Mouse (Mus musculus) lung, embryonic 15.5 days (tissue): ENCODE data around the gene Zfp335. TPM values are rescaled to one million over a fixed set of nuclear protein-coding genes. Genes with fewer than 3 reads are reported as not detected.
A peak's percentile ranks its signal among the peaks of the same experiment; 100 is the strongest.

Source experiments
- ATAC-seq: fragments of 200-750 bp; cut with Nextera tagmentation; 2 replicates; pipeline ENCODE4 v1.8.0; 2017; ENCODE audit warnings: moderate number of reproducible peaks, borderline replicate concordance; ENCODE audit not compliant: low FRiP score, low TSS enrichment; ENCODE audit errors: extremely low read depth
- H3K27ac ChIP-seq: fragments of 300-500 bp; sonication (generic); 2 replicates; pipeline ENCODE4 v1.5.1; 2015; ENCODE audit warnings: moderate library complexity, mild to moderate bottlenecking, inconsistent platforms
- H3K27me3 ChIP-seq: fragments of 300-500 bp; sonication (generic); 2 replicates; pipeline ENCODE4 v1.6.1; 2015; ENCODE audit warnings: inconsistent platforms
- H3K36me3 ChIP-seq: fragments of 300-500 bp; sonication (generic); 2 replicates; pipeline ENCODE4 v1.6.1; 2015; ENCODE audit warnings: inconsistent platforms
- H3K4me1 ChIP-seq: fragments of 300-500 bp; sonication (generic); 2 replicates; pipeline ENCODE4 v1.6.1; 2015; ENCODE audit warnings: inconsistent platforms
- H3K4me2 ChIP-seq: fragments of 300-500 bp; sonication (generic); 2 replicates; pipeline ENCODE4 v1.6.1; 2015; ENCODE audit warnings: inconsistent platforms, mild to moderate bottlenecking, moderate library complexity
- H3K4me3 ChIP-seq: fragments of 300-500 bp; sonication (generic); 2 replicates; pipeline ENCODE4 v1.5.1; 2015; ENCODE audit warnings: mild to moderate bottlenecking, inconsistent platforms
- H3K9ac ChIP-seq: fragments of 300-500 bp; sonication (generic); 2 replicates; pipeline ENCODE4 v1.6.1; 2015; ENCODE audit warnings: inconsistent platforms
- H3K9me3 ChIP-seq: fragments of 300-500 bp; sonication (generic); 2 replicates; pipeline ENCODE4 v1.6.1; 2016; ENCODE audit warnings: inconsistent platforms
- WGBS: fragments of 180-500 bp; shearing (Covaris S2); methylation state at CpG from one replicate; pipeline ENCODE4 v1.1.7; 2015; 5-methylcytosine and 5-hydroxymethylcytosine counted together
- polyA plus RNA-seq: library from polyadenylated mRNA; unstranded; fragments of >200 nt; fragmentation: Nextera tagmentation; extraction: Ambion mirVana; gene quantifications from 2 replicates; pipeline ENCODE4 v1.2.1, GENCODE M21; 2015

Gene Zfp335
- polyA plus RNA-seq, 1 experiment from 2014 or later, result 13.2 TPM

GRCm38 (mm10) chr2:164947506-164947905, 35.9 kb upstream of the Zfp335 start:
- no peak overlapping the region for H3K27ac ChIP-seq
- no peak overlapping the region for H3K4me2 ChIP-seq
- H3K36me3 ChIP-seq, result no peaks in the 10 kb centered on the region
- WGBS, result 36% methylated on average over 4 of the region's 4 CpGs
- no peak for ATAC-seq
- H3K27me3 ChIP-seq, result peaks cover 70% of the 10 kb centered on the region
- H3K4me3 ChIP-seq, result no peak overlapping the region
- no peak overlapping the region for H3K9ac ChIP-seq
- no peaks in the 10 kb centered on the region for H3K4me1 ChIP-seq
- no peaks in the 10 kb centered on the region for H3K9me3 ChIP-seq

- Histone ChIP-seq H3K27me3 (peaks cover 63% of the 10 kb centered on the region), H3K9ac (no peak overlapping the region), H3K36me3 (no peaks in the 10 kb centered on the region), H3K4me3 (no peak overlapping the region), H3K4me1 (peaks cover 12% of the 10 kb centered on the region; the same call in 1 of the 2 replicates), H3K27ac (no peak overlapping the region), H3K4me2 (no peak overlapping the region), H3K9me3 (no peaks in the 10 kb centered on the region)
- no peak for ATAC-seq
- WGBS, result 13% methylated on average over 5 of the region's 5 CpGs
Measured at GRCm38 (mm10) chr2:164942692-164943290, 31.2 kb upstream of the Zfp335 start.

GRCm38 (mm10) chr2:164940140-164940830, 28.7 kb upstream of the Zfp335 start, which contains the start of gene Mmp9:
TSS of gene Mmp9 (plus strand) at chr2:164940780.
- H3K9ac ChIP-seq, result no peak within 1 kb of the TSS
- H3K36me3 ChIP-seq, result no peaks in the 10 kb centered on the region
- H3K4me3 ChIP-seq, result no peak within 1 kb of the TSS
- H3K9me3 ChIP-seq, result no peaks in the 10 kb centered on the region
- no peak within 1 kb of the TSS for H3K27ac ChIP-seq
- no peak within 1 kb of the TSS for H3K4me2 ChIP-seq
- peaks cover 12% of the 10 kb centered on the region; the same call in 1 of the 2 replicates for H3K4me1 ChIP-seq
- H3K27me3 ChIP-seq, result peaks cover 57% of the 10 kb centered on the region
- 23% methylated on average over 10 of the region's 10 CpGs for WGBS
- ATAC-seq, result no peak

- no peak for ATAC-seq
- Histone ChIP-seq H3K27me3 (peaks cover 57% of the 10 kb centered on the region), H3K9me3 (no peaks in the 10 kb centered on the region), H3K4me3 (peak overlapping the region; percentile 25; the same call in 1 of the 2 replicates), H3K9ac (no peak overlapping the region), H3K4me2 (peak overlapping the region; percentile 53), H3K27ac (no peak overlapping the region), H3K4me1 (peaks cover 12% of the 10 kb centered on the region; the same call in 1 of the 2 replicates), H3K36me3 (no peaks in the 10 kb centered on the region)
- WGBS, result 3% methylated on average over 11 of the region's 11 CpGs
Measured at GRCm38 (mm10) chr2:164939106-164939505, 27.5 kb upstream of the Zfp335 start.

GRCm38 (mm10) chr2:164938146-164939091, 26.9 kb upstream of the Zfp335 start:
- no peak overlapping the region for H3K27ac ChIP-seq
- no peak overlapping the region for H3K9ac ChIP-seq
- H3K27me3 ChIP-seq, result peaks cover 59% of the 10 kb centered on the region
- H3K4me2 ChIP-seq, result peak overlapping the region; percentile 53
- no peaks in the 10 kb centered on the region for H3K9me3 ChIP-seq
- peaks cover 12% of the 10 kb centered on the region; the same call in 1 of the 2 replicates for H3K4me1 ChIP-seq
- H3K36me3 ChIP-seq, result no peaks in the 10 kb centered on the region
- H3K4me3 ChIP-seq, result peak overlapping the region; percentile 25
- ATAC-seq, result peak; percentile 63; the same call in 1 of the 2 replicates
- 2% methylated on average over 39 of the region's 39 CpGs for WGBS

GRCm38 (mm10) chr2:164935991-164936390, 24.4 kb upstream of the Zfp335 start:
- no peak overlapping the region for H3K9ac ChIP-seq
- no peaks in the 10 kb centered on the region for H3K9me3 ChIP-seq
- H3K27me3 ChIP-seq, result peaks cover 66% of the 10 kb centered on the region
- no peak overlapping the region for H3K27ac ChIP-seq
- H3K36me3 ChIP-seq, result no peaks in the 10 kb centered on the region
- H3K4me1 ChIP-seq, result peaks cover 12% of the 10 kb centered on the region; the same call in 1 of the 2 replicates
- no peak overlapping the region for H3K4me2 ChIP-seq
- ATAC-seq, result no peak
- 54% methylated on average over 4 of the region's 4 CpGs for WGBS
- H3K4me3 ChIP-seq, result no peak overlapping the region

GRCm38 (mm10) chr2:164933534-164933933, 22.0 kb upstream of the Zfp335 start:
- Histone ChIP-seq H3K27ac (no peak overlapping the region), H3K36me3 (no peaks in the 10 kb centered on the region), H3K4me1 (peaks cover 4% of the 10 kb centered on the region; the same call in 1 of the 2 replicates), H3K4me2 (no peak overlapping the region), H3K4me3 (no peak overlapping the region), H3K9ac (no peak overlapping the region), H3K9me3 (no peaks in the 10 kb centered on the region), H3K27me3 (peaks cover 41% of the 10 kb centered on the region)
- no peak for ATAC-seq
- WGBS, result 29% methylated on average over 10 of the region's 10 CpGs

GRCm38 (mm10) chr2:164930706-164931581, 19.4 kb upstream of the Zfp335 start:
- peak; percentile 32; the same call in 1 of the 2 replicates for ATAC-seq
- Histone ChIP-seq H3K9me3 (no peaks in the 10 kb centered on the region), H3K36me3 (no peaks in the 10 kb centered on the region), H3K9ac (no peak overlapping the region), H3K4me2 (no peak overlapping the region), H3K27me3 (peaks cover 25% of the 10 kb centered on the region), H3K27ac (no peak overlapping the region), H3K4me1 (no peaks in the 10 kb centered on the region), H3K4me3 (no peak overlapping the region)
- WGBS, result 30% methylated on average over 11 of the region's 11 CpGs

- peaks cover 4% of the 10 kb centered on the region; the same call in 1 of the 2 replicates for H3K27me3 ChIP-seq
- H3K27ac ChIP-seq, result no peak overlapping the region
- 31% methylated on average over 11 of the region's 11 CpGs for WGBS
- ATAC-seq, result 0 out of 2 replicates have a peak, but pooled peaks have one; percentile 20
- H3K36me3 ChIP-seq, result peaks cover 5% of the 10 kb centered on the region; the same call in 1 of the 2 replicates
- no peak overlapping the region for H3K4me3 ChIP-seq
- H3K4me2 ChIP-seq, result no peak overlapping the region
- no peak overlapping the region for H3K9ac ChIP-seq
- H3K9me3 ChIP-seq, result no peaks in the 10 kb centered on the region
- H3K4me1 ChIP-seq, result no peaks in the 10 kb centered on the region
Measured at GRCm38 (mm10) chr2:164924100-164924857, 12.7 kb upstream of the Zfp335 start.

GRCm38 (mm10) chr2:164923291-164923690, 11.7 kb upstream of the Zfp335 start:
- no peaks in the 10 kb centered on the region for H3K9me3 ChIP-seq
- H3K4me1 ChIP-seq, result no peaks in the 10 kb centered on the region
- no peak for ATAC-seq
- H3K4me3 ChIP-seq, result no peak overlapping the region
- H3K36me3 ChIP-seq, result peaks cover 7% of the 10 kb centered on the region; the same call in 1 of the 2 replicates
- no peak overlapping the region for H3K4me2 ChIP-seq
- no peak overlapping the region for H3K27ac ChIP-seq
- WGBS, result 53% methylated on average over 4 of the region's 4 CpGs
- peaks cover 4% of the 10 kb centered on the region; the same call in 1 of the 2 replicates for H3K27me3 ChIP-seq
- no peak overlapping the region for H3K9ac ChIP-seq
